ENCODE assay signal across 23 mouse cellular contexts in the genomic region with DNA sequence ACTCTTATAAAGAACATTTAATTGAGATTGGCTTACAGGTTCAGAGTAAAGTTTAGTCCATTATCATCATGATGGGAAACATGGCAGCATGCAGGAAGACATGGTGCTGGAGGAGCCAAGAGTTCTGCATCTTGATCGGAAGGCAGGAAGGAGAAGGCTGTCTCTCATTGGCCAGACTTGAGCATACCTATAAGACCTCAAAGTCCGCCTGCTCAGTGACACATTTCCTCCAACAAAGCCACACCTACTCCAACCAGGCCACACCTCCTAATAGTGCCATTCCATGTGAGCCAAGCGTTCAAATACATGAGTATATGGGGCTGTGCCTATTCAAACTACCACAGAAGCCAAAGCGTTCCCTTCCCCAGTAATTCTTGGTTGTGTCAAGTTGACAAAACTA. TPM values are rescaled to one million over a fixed set of nuclear protein-coding genes. Genes with fewer than 3 reads are reported as not detected.
DNase-seq lines count a peak whose midpoint lies in the region; ATAC-seq and TF ChIP-seq lines count a peak whose summit lies in the region.
"Had no signal": no experiment of that assay in that cellular context is flagged by ENCODE, and none has a peak within 500 bp of the region (broad histone marks: within the 10 kb centered on the region; RNA-seq: fewer than 3 reads in every experiment).

No protein-coding gene starts in this region.

- H3K36me3 ChIP-seq in liver, adult 2 months (ENCODE audit: control insufficient read depth, insufficient read depth, low read length) = no peaks in the 10 kb centered on the region
- H3K36me3 ChIP-seq in liver, postnatal 0 days (replicated peaks; ENCODE audit: insufficient read depth, low read length) = no peaks in the 10 kb centered on the region
- H3K36me3 ChIP-seq in ES-Bruce4 (ENCODE audit: control insufficient read depth, insufficient read depth, low read length, poor library complexity, severe bottlenecking) = no peaks in the 10 kb centered on the region
- no peaks in the 10 kb centered on the region for H3K36me3 ChIP-seq in forebrain, embryonic 13.5 days (ENCODE audit: poor library complexity, severe bottlenecking)
- H3K36me3 ChIP-seq: embryonic facial prominence, embryonic 12.5 days; embryonic facial prominence, embryonic 15.5 days; forebrain, embryonic 15.5 days; heart, embryonic 10.5 days; hindbrain, embryonic 12.5 days; hindbrain, embryonic 15.5 days had no signal

- no peaks in the 10 kb centered on the region; the same call in none of the 2 replicates for H3K4me1 ChIP-seq in liver, adult 2 months (ENCODE audit: control insufficient read depth, insufficient read depth, low read length)
- H3K4me1 ChIP-seq in liver, postnatal 0 days (ENCODE audit: insufficient read depth) = peaks cover 15% of the 10 kb centered on the region; the same call in 1 of the 2 replicates
- peaks cover 1% of the 10 kb centered on the region for H3K4me1 ChIP-seq in ES-Bruce4 (ENCODE audit: control insufficient read depth, insufficient read depth, low read length)
- no peaks in the 10 kb centered on the region for H3K4me1 ChIP-seq in forebrain, embryonic 13.5 days
- H3K4me1 ChIP-seq: embryonic facial prominence, embryonic 12.5 days; embryonic facial prominence, embryonic 15.5 days; forebrain, embryonic 15.5 days; hindbrain, embryonic 12.5 days; hindbrain, embryonic 15.5 days had no signal

- TF ChIP-seq EP300 in liver, postnatal 0 days (IDR thresholded peaks at IDR 0.05; ENCODE audit: low read depth) = no peak
- TF ChIP-seq EP300 in ES-Bruce4 (IDR thresholded peaks at IDR 0.05; ENCODE audit: insufficient read depth, low read depth, low read length) = no peak

- no peaks in the 10 kb centered on the region for H3K79me2 ChIP-seq in liver, adult 2 months (ENCODE audit: control insufficient read depth, insufficient read depth, low read length)

- DNase-seq in liver, adult 2 months (ENCODE audit: extremely low read depth, low read depth, low spot score) = peak; percentile 45
- no peak for DNase-seq in liver, postnatal 0 days
- peak; percentile 91 for DNase-seq in R1 (ENCODE audit: low read depth, low spot score)
- DNase-seq in right cerebral cortex, postnatal 10 days (ENCODE audit: low spot score in 2 of 2) = no peak
- DNase-seq: adrenal gland, postnatal 10 days; adrenal gland, postnatal 36 days; B cell, adult 2 months; cerebellum, adult 18-20 months; cerebellum, adult 9-10 months; cerebellum, postnatal 14 days; gastrocnemius, postnatal 25 days; heart, adult 18-20 months had no signal

- H3K4me2 ChIP-seq in liver, postnatal 0 days (ENCODE audit: low read depth, low read length) = no peak overlapping the region
- no peak overlapping the region for H3K4me2 ChIP-seq in forebrain, embryonic 13.5 days
- H3K4me2 ChIP-seq: embryonic facial prominence, embryonic 12.5 days; embryonic facial prominence, embryonic 15.5 days; forebrain, embryonic 15.5 days; hindbrain, embryonic 12.5 days; hindbrain, embryonic 15.5 days had no signal

- H3K9ac ChIP-seq in liver, adult 2 months (ENCODE audit: low read depth, low read length) = no peak overlapping the region
- H3K9ac ChIP-seq in liver, postnatal 0 days (replicated peaks) = no peak overlapping the region
- no peak overlapping the region for H3K9ac ChIP-seq in ES-Bruce4 (ENCODE audit: low read depth, poor library complexity, severe bottlenecking)
- H3K9ac ChIP-seq in forebrain, embryonic 13.5 days = no peak overlapping the region
- H3K9ac ChIP-seq: embryonic facial prominence, embryonic 12.5 days; embryonic facial prominence, embryonic 15.5 days; forebrain, embryonic 15.5 days; hindbrain, embryonic 12.5 days; hindbrain, embryonic 15.5 days had no signal

- H3K27me3 ChIP-seq in liver, adult 2 months (ENCODE audit: control insufficient read depth, insufficient read depth, low read length) = no peaks in the 10 kb centered on the region
- H3K27me3 ChIP-seq in liver, postnatal 0 days (ENCODE audit: insufficient read depth, low read length) = no peaks in the 10 kb centered on the region
- H3K27me3 ChIP-seq in ES-Bruce4 (ENCODE audit: control insufficient read depth, insufficient read depth, low read length, poor library complexity, severe bottlenecking) = no peaks in the 10 kb centered on the region
- H3K27me3 ChIP-seq in forebrain, embryonic 13.5 days = no peaks in the 10 kb centered on the region
- H3K27me3 ChIP-seq: CH12.LX; embryonic facial prominence, embryonic 12.5 days; embryonic facial prominence, embryonic 15.5 days; forebrain, embryonic 15.5 days; hindbrain, embryonic 12.5 days; hindbrain, embryonic 15.5 days had no signal

- no peak for TF ChIP-seq POLR2A in liver, adult 2 months (IDR thresholded peaks at IDR 0.05; ENCODE audit: extremely low read depth, insufficient read depth, low read length)
- no peak for TF ChIP-seq POLR2A in ES-Bruce4 (IDR thresholded peaks at IDR 0.05; ENCODE audit: insufficient read depth, low read length)

- 85% methylated on average over 4 of the region's 4 CpGs for WGBS in liver, adult 2 months
- 80% methylated on average over 4 of the region's 4 CpGs for WGBS in liver, postnatal 0 days (ENCODE audit: insufficient replicate concordance)
- WGBS in forebrain, embryonic 13.5 days = 80% methylated on average over 4 of the region's 4 CpGs

- no peak for TF ChIP-seq CTCF in liver, adult 2 months (IDR thresholded peaks at IDR 0.05; ENCODE audit: low read depth, low read length)
- no peak for TF ChIP-seq CTCF in liver, postnatal 0 days (IDR thresholded peaks at IDR 0.05; ENCODE audit: low read depth)
- TF ChIP-seq CTCF in ES-Bruce4 (IDR thresholded peaks at IDR 0.05; ENCODE audit: low read depth, low read length) = no peak

- H3K27ac ChIP-seq in liver, adult 2 months (replicated peaks; ENCODE audit: insufficient read depth, low read depth, low read length) = no peak overlapping the region
- no peak overlapping the region for H3K27ac ChIP-seq in liver, postnatal 0 days (ENCODE audit: low read depth)
- no peak overlapping the region for H3K27ac ChIP-seq in ES-Bruce4 (ENCODE audit: insufficient read depth, low read length)
- no peak overlapping the region for H3K27ac ChIP-seq in forebrain, embryonic 13.5 days
- H3K27ac ChIP-seq: embryonic facial prominence, embryonic 12.5 days; embryonic facial prominence, embryonic 15.5 days; forebrain, embryonic 15.5 days; heart, embryonic 10.5 days; hindbrain, embryonic 12.5 days; hindbrain, embryonic 15.5 days had no signal

- no peak for ATAC-seq in liver, postnatal 0 days
- no peak for ATAC-seq in forebrain, embryonic 13.5 days
- ATAC-seq: forebrain, embryonic 15.5 days; intestine, postnatal 0 days had no signal

- H3K4me3 ChIP-seq in liver, adult 2 months (ENCODE audit: insufficient read depth, low read depth, low read length) = no peak overlapping the region
- no peak overlapping the region for H3K4me3 ChIP-seq in liver, postnatal 0 days (ENCODE audit: low read depth, low read length)
- peak overlapping the region; percentile 56 for H3K4me3 ChIP-seq in ES-Bruce4 (ENCODE audit: low read depth, low read length)
- no peak overlapping the region for H3K4me3 ChIP-seq in forebrain, embryonic 13.5 days
- H3K4me3 ChIP-seq: embryonic facial prominence, embryonic 12.5 days; embryonic facial prominence, embryonic 15.5 days; forebrain, embryonic 15.5 days; heart, embryonic 10.5 days; hindbrain, embryonic 12.5 days; hindbrain, embryonic 15.5 days had no signal

- H3K9me3 ChIP-seq in liver, postnatal 0 days (ENCODE audit: low read length) = no peaks in the 10 kb centered on the region
- no peaks in the 10 kb centered on the region for H3K9me3 ChIP-seq in ES-Bruce4 (replicated peaks; ENCODE audit: control insufficient read depth, insufficient read depth, low read length, poor library complexity, severe bottlenecking)
- H3K9me3 ChIP-seq in forebrain, embryonic 13.5 days (replicated peaks) = no peaks in the 10 kb centered on the region
- H3K9me3 ChIP-seq: embryonic facial prominence, embryonic 12.5 days; embryonic facial prominence, embryonic 15.5 days; forebrain, embryonic 15.5 days; heart, embryonic 10.5 days; hindbrain, embryonic 12.5 days; hindbrain, embryonic 15.5 days had no signal

RNA-seq across cellular contexts. Expression of a gene that starts 4.2 kb away (rescaled TPM):
- 0.07 TPM in 1 of 2 replicates, not detected in the other for total RNA-seq in liver, adult 2 months (2014; rRNA removed)
- polyA plus RNA-seq in liver, adult 2 months (2012; rRNA removed) = 0.09 TPM in 1 of 2 replicates, not detected in the other
- 1.6 and 1.8 TPM in 2 replicates for polyA plus RNA-seq in liver, postnatal 0 days (2015; fragmentation: Nextera tagmentation; extraction: Ambion mirVana)
- polyA plus RNA-seq in ES-Bruce4 (2011; ENCODE audit: insufficient read depth, insufficient read length, low read depth, missing spikeins) = 0.42 TPM in 1 of 2 replicates, not detected in the other
- 0.72 and 1.8 TPM in 2 replicates for polyA plus RNA-seq in forebrain, embryonic 13.5 days (2015; fragmentation: Nextera tagmentation; extraction: Ambion mirVana)
- total RNA-seq: MEL had no signal

RNA-seq across cellular contexts. Expression of a gene that starts 22.6 kb away (rescaled TPM):
- total RNA-seq in liver, adult 2 months (2014; rRNA removed) = 147 and 190 TPM in 2 replicates
- 69.4 and 71.4 TPM in 2 replicates for polyA plus RNA-seq in liver, adult 2 months (2012; rRNA removed)
- 109 and 112 TPM in 2 replicates for polyA plus RNA-seq in liver, postnatal 0 days (2015; fragmentation: Nextera tagmentation; extraction: Ambion mirVana)
- polyA plus RNA-seq in ES-Bruce4 (2011; ENCODE audit: insufficient read depth, insufficient read length, low read depth, missing spikeins) = 183 and 203 TPM in 2 replicates
- 276 and 277 TPM in 2 replicates for polyA plus RNA-seq in forebrain, embryonic 13.5 days (2015; fragmentation: Nextera tagmentation; extraction: Ambion mirVana)

RNA-seq across cellular contexts. Expression of a gene that starts 39.0 kb away (rescaled TPM):
- total RNA-seq in liver, adult 2 months (2014; rRNA removed) = 4.3 and 6.8 TPM in 2 replicates
- 13.1 and 17.5 TPM in 2 replicates for polyA plus RNA-seq in liver, adult 2 months (2012; rRNA removed)
- polyA plus RNA-seq in liver, postnatal 0 days (2015; fragmentation: Nextera tagmentation; extraction: Ambion mirVana) = 7.2 TPM in 2 replicates
- polyA plus RNA-seq in ES-Bruce4 (2011; ENCODE audit: insufficient read depth, insufficient read length, low read depth, missing spikeins) = 9.2 and 14.1 TPM in 2 replicates
- 19.7 and 21.0 TPM in 2 replicates for polyA plus RNA-seq in forebrain, embryonic 13.5 days (2015; fragmentation: Nextera tagmentation; extraction: Ambion mirVana)

RNA-seq across cellular contexts. Expression of a gene that starts 51.0 kb away (rescaled TPM):
- 3.7 and 4.8 TPM in 2 replicates for total RNA-seq in liver, adult 2 months (2014; rRNA removed)
- polyA plus RNA-seq in liver, adult 2 months (2012; rRNA removed) = 9.5 and 16.5 TPM in 2 replicates
- polyA plus RNA-seq in liver, postnatal 0 days (2015; fragmentation: Nextera tagmentation; extraction: Ambion mirVana) = 31.7 and 35.5 TPM in 2 replicates
- not detected in 2 replicates for polyA plus RNA-seq in ES-Bruce4 (2011; ENCODE audit: insufficient read depth, insufficient read length, low read depth, missing spikeins)
- 2.5 and 2.8 TPM in 2 replicates for polyA plus RNA-seq in forebrain, embryonic 13.5 days (2015; fragmentation: Nextera tagmentation; extraction: Ambion mirVana)

Comparison
In these comparisons a context has a peak if more than half of its experiments do, and no peak if none do; other contexts are left out.
1. DNase-seq: peak in liver, adult 2 months (single experiment) and R1 (single experiment); none in liver, postnatal 0 days (single experiment) and right cerebral cortex, postnatal 10 days (0 of 2).